Mouse (Mus musculus): ENCODE measurements at regions not wholly inside any gene's neighbourhood (a gene's known extent, or its start where the extent isn't known, plus 50 kb on each side); places are given as distances from the start of the nearest gene placed in this dataset.

GRCm38 (mm10) chr11:111442257-111442656 lies 376.3 kb downstream of the Kcnj2 start:
- no peak for DNase-seq (ENCODE audit: low read depth in 3 of 3, low spot score in 3 of 3)
- Histone ChIP-seq H3K27me3 (ENCODE audit: control insufficient read depth, insufficient read depth, low read length) (no peaks in the 10 kb centered on the region), H3K4me1 (replicated peaks; ENCODE audit: control insufficient read depth in 2 of 2, insufficient read depth in 2 of 2, low read length in 1 of 2) (no peaks in the 10 kb centered on the region), H3K36me3 (replicated peaks; ENCODE audit: control insufficient read depth, insufficient read depth, low read depth) (no peaks in the 10 kb centered on the region), H3K27ac (no peak overlapping the region), H3K9me3 (ENCODE audit: control insufficient read depth, low read length) (no peaks in the 10 kb centered on the region), H3K4me3 (ENCODE audit: insufficient read depth in 1 of 2, low read depth in 2 of 2, low read length in 2 of 2) (no peak overlapping the region), H3K4me2 (ENCODE audit: low read depth) (no peak overlapping the region), H3K9ac (replicated peaks) (no peak overlapping the region)
- ATAC-seq (ENCODE audit: insufficient read depth) = no peak
- TF ChIP-seq CTCF (IDR thresholded peaks at IDR 0.05; ENCODE audit: low read depth) (no peak), EP300 (IDR thresholded peaks at IDR 0.05; ENCODE audit: low read depth) (no peak)

- H3K27ac ChIP-seq = no peak overlapping the region
- no peaks in the 10 kb centered on the region for H3K36me3 ChIP-seq (replicated peaks; ENCODE audit: control insufficient read depth, insufficient read depth, low read depth)
- H3K9ac ChIP-seq (replicated peaks) = no peak overlapping the region
- no peaks in the 10 kb centered on the region for H3K9me3 ChIP-seq (ENCODE audit: control insufficient read depth, low read length)
- TF ChIP-seq EP300 (IDR thresholded peaks at IDR 0.05; ENCODE audit: low read depth) (no peak), CTCF (IDR thresholded peaks at IDR 0.05; ENCODE audit: low read depth) (no peak)
- H3K4me2 ChIP-seq (ENCODE audit: low read depth) = no peak overlapping the region
- ATAC-seq (ENCODE audit: insufficient read depth) (no peak), DNase-seq (ENCODE audit: low read depth in 3 of 3, low spot score in 3 of 3) (no peak)
- no peak overlapping the region for H3K4me3 ChIP-seq (ENCODE audit: insufficient read depth in 1 of 2, low read depth in 2 of 2, low read length in 2 of 2)
- no peaks in the 10 kb centered on the region for H3K4me1 ChIP-seq (replicated peaks; ENCODE audit: control insufficient read depth in 2 of 2, insufficient read depth in 2 of 2, low read length in 1 of 2)
- 55% methylated on average over 1 of the region's 1 CpGs for WGBS (ENCODE audit: insufficient replicate concordance)
- H3K27me3 ChIP-seq (ENCODE audit: control insufficient read depth, insufficient read depth, low read length) = no peaks in the 10 kb centered on the region
These were observed 377.4 kb downstream of the Kcnj2 start for GRCm38 (mm10) chr11:111443381-111443780.

GRCm38 (mm10) chr11:111444791-111445190 lies 378.8 kb downstream of the Kcnj2 start:
- H3K9me3 ChIP-seq (ENCODE audit: control insufficient read depth, low read length) = no peaks in the 10 kb centered on the region
- no peak overlapping the region for H3K4me2 ChIP-seq (ENCODE audit: low read depth)
- no peaks in the 10 kb centered on the region for H3K4me1 ChIP-seq (replicated peaks; ENCODE audit: control insufficient read depth in 2 of 2, insufficient read depth in 2 of 2, low read length in 1 of 2)
- no peaks in the 10 kb centered on the region for H3K27me3 ChIP-seq (ENCODE audit: control insufficient read depth, insufficient read depth, low read length)
- no peak for ATAC-seq (ENCODE audit: insufficient read depth)
- 17% methylated on average over 4 of the region's 4 CpGs for WGBS (ENCODE audit: insufficient replicate concordance)
- no peak overlapping the region for H3K4me3 ChIP-seq (ENCODE audit: insufficient read depth in 1 of 2, low read depth in 2 of 2, low read length in 2 of 2)
- H3K27ac ChIP-seq = no peak overlapping the region
- no peak overlapping the region for H3K9ac ChIP-seq (replicated peaks)
- no peaks in the 10 kb centered on the region for H3K36me3 ChIP-seq (replicated peaks; ENCODE audit: control insufficient read depth, insufficient read depth, low read depth)
- TF ChIP-seq EP300 (IDR thresholded peaks at IDR 0.05; ENCODE audit: low read depth) = no peak
- TF ChIP-seq CTCF (IDR thresholded peaks at IDR 0.05; ENCODE audit: low read depth) = no peak
- DNase-seq (ENCODE audit: low read depth in 3 of 3, low spot score in 3 of 3) = no peak

GRCm38 (mm10) chr11:111445764-111446163 lies 379.8 kb downstream of the Kcnj2 start:
- Histone ChIP-seq H3K4me2 (ENCODE audit: low read depth) (no peak overlapping the region), H3K4me1 (replicated peaks; ENCODE audit: control insufficient read depth in 2 of 2, insufficient read depth in 2 of 2, low read length in 1 of 2) (no peaks in the 10 kb centered on the region), H3K4me3 (ENCODE audit: insufficient read depth in 1 of 2, low read depth in 2 of 2, low read length in 2 of 2) (no peak overlapping the region), H3K9ac (replicated peaks) (no peak overlapping the region), H3K36me3 (replicated peaks; ENCODE audit: control insufficient read depth, insufficient read depth, low read depth) (no peaks in the 10 kb centered on the region), H3K27ac (no peak overlapping the region), H3K9me3 (ENCODE audit: control insufficient read depth, low read length) (no peaks in the 10 kb centered on the region), H3K27me3 (ENCODE audit: control insufficient read depth, insufficient read depth, low read length) (no peaks in the 10 kb centered on the region)
- 3% methylated on average over 4 of the region's 4 CpGs for WGBS (ENCODE audit: insufficient replicate concordance)
- peak in 2 of 3 experiments; percentile 10 to 16 for DNase-seq (ENCODE audit: low read depth in 3 of 3, low spot score in 3 of 3)
- ATAC-seq (ENCODE audit: insufficient read depth) = no peak; the same call in 1 of the 2 replicates
- no peak for TF ChIP-seq EP300 (IDR thresholded peaks at IDR 0.05; ENCODE audit: low read depth)
- peak; percentile 41; the same call in 1 of the 2 replicates for TF ChIP-seq CTCF (IDR thresholded peaks at IDR 0.05; ENCODE audit: low read depth)

- H3K4me3 ChIP-seq (ENCODE audit: insufficient read depth in 1 of 2, low read depth in 2 of 2, low read length in 2 of 2) = no peak overlapping the region
- TF ChIP-seq CTCF (IDR thresholded peaks at IDR 0.05; ENCODE audit: low read depth) = no peak
- no peak for TF ChIP-seq EP300 (IDR thresholded peaks at IDR 0.05; ENCODE audit: low read depth)
- H3K27ac ChIP-seq = no peak overlapping the region
- no peaks in the 10 kb centered on the region for H3K9me3 ChIP-seq (ENCODE audit: control insufficient read depth, low read length)
- no peak overlapping the region for H3K9ac ChIP-seq (replicated peaks)
- DNase-seq (ENCODE audit: low read depth in 3 of 3, low spot score in 3 of 3) = no peak
- no peaks in the 10 kb centered on the region for H3K27me3 ChIP-seq (ENCODE audit: control insufficient read depth, insufficient read depth, low read length)
- 64% methylated on average over 3 of the region's 3 CpGs for WGBS (ENCODE audit: insufficient replicate concordance)
- no peak overlapping the region for H3K4me2 ChIP-seq (ENCODE audit: low read depth)
- H3K4me1 ChIP-seq (replicated peaks; ENCODE audit: control insufficient read depth in 2 of 2, insufficient read depth in 2 of 2, low read length in 1 of 2) = no peaks in the 10 kb centered on the region
- ATAC-seq (ENCODE audit: insufficient read depth) = no peak
- H3K36me3 ChIP-seq (replicated peaks; ENCODE audit: control insufficient read depth, insufficient read depth, low read depth) = no peaks in the 10 kb centered on the region
These were observed 385.0 kb downstream of the Kcnj2 start for GRCm38 (mm10) chr11:111450811-111451494.

Data from liver, embryonic 14.5 days (tissue).